Mouse (Mus musculus) splenic B cell, adult 2 months (primary cell): ENCODE results near the gene Tctex1d1.

Experiments
- DNase-seq: peaks from one replicate; pipeline ENCODE4 v3.0.0-alpha.2; 2011; ENCODE audit warnings: low read depth, low spot score
- H3K27me3 ChIP-seq: 2 replicates; pipeline ENCODE4 v1.6.1; 2012; ENCODE audit warnings: mild to moderate bottlenecking, low read length, moderate library complexity, mixed read lengths; ENCODE audit not compliant: control insufficient read depth, poor library complexity, insufficient read depth, severe bottlenecking
- H3K36me3 ChIP-seq: 2 replicates; pipeline ENCODE4 v1.6.1; 2012; ENCODE audit warnings: mild to moderate bottlenecking, low read length, moderate library complexity, mixed read lengths; ENCODE audit not compliant: control insufficient read depth, poor library complexity, insufficient read depth, severe bottlenecking

The Tctex1d1 gene

GRCm38 (mm10) chr4:102976290-102977275, 1.8 kb upstream of the Tctex1d1 start:
- Histone ChIP-seq H3K27me3 (no peaks in the 10 kb centered on the region), H3K36me3 (no peaks in the 10 kb centered on the region)
- no peak for DNase-seq

GRCm38 (mm10) chr4:102977778-102978321, 556 bp upstream of the Tctex1d1 start:
- Histone ChIP-seq H3K27me3 (no peaks in the 10 kb centered on the region), H3K36me3 (no peaks in the 10 kb centered on the region)
- DNase-seq, result no peak

GRCm38 (mm10) chr4:102979385-102979784, 979 bp downstream of the Tctex1d1 start:
- no peaks in the 10 kb centered on the region for H3K36me3 ChIP-seq
- H3K27me3 ChIP-seq, result no peaks in the 10 kb centered on the region
- DNase-seq, result peak; percentile 22

GRCm38 (mm10) chr4:102981709-102982108, 3.3 kb downstream of the Tctex1d1 start:
- Histone ChIP-seq H3K36me3 (no peaks in the 10 kb centered on the region), H3K27me3 (no peaks in the 10 kb centered on the region)
- no peak for DNase-seq

GRCm38 (mm10) chr4:102986173-102986572, 7.8 kb downstream of the Tctex1d1 start:
- Histone ChIP-seq H3K27me3 (no peaks in the 10 kb centered on the region), H3K36me3 (no peaks in the 10 kb centered on the region)
- peak; percentile 29 for DNase-seq

GRCm38 (mm10) chr4:102986917-102987316, 8.5 kb downstream of the Tctex1d1 start:
- no peaks in the 10 kb centered on the region for H3K27me3 ChIP-seq
- H3K36me3 ChIP-seq, result no peaks in the 10 kb centered on the region
- peak; percentile 79 for DNase-seq

GRCm38 (mm10) chr4:102987325-102987724, 8.9 kb downstream of the Tctex1d1 start:
- Histone ChIP-seq H3K36me3 (no peaks in the 10 kb centered on the region), H3K27me3 (no peaks in the 10 kb centered on the region)
- DNase-seq, result no peak

- H3K27me3 ChIP-seq, result no peaks in the 10 kb centered on the region
- no peaks in the 10 kb centered on the region for H3K36me3 ChIP-seq
- DNase-seq, result no peak
Observed at GRCm38 (mm10) chr4:102987756-102988155, 9.3 kb downstream of the Tctex1d1 start.

- DNase-seq, result no peak
- Histone ChIP-seq H3K36me3 (no peaks in the 10 kb centered on the region), H3K27me3 (no peaks in the 10 kb centered on the region; the same call in 1 of the 2 replicates)
Observed at GRCm38 (mm10) chr4:102988526-102988925, 10.1 kb downstream of the Tctex1d1 start.

- Histone ChIP-seq H3K36me3 (no peaks in the 10 kb centered on the region), H3K27me3 (no peaks in the 10 kb centered on the region; the same call in 1 of the 2 replicates)
- DNase-seq, result no peak
Observed at GRCm38 (mm10) chr4:102989391-102989790, 11.0 kb downstream of the Tctex1d1 start.

GRCm38 (mm10) chr4:102990016-102990415, 11.6 kb downstream of the Tctex1d1 start:
- no peak for DNase-seq

GRCm38 (mm10) chr4:102990595-102991340, 12.4 kb downstream of the Tctex1d1 start:
- no peak for DNase-seq
- Histone ChIP-seq H3K27me3 (no peaks in the 10 kb centered on the region; the same call in 1 of the 2 replicates), H3K36me3 (no peaks in the 10 kb centered on the region)

More at GRCm38 (mm10) chr4:102990016-102990415, 11.6 kb downstream of the Tctex1d1 start:
- Histone ChIP-seq H3K27me3 (no peaks in the 10 kb centered on the region; the same call in 1 of the 2 replicates), H3K36me3 (no peaks in the 10 kb centered on the region)

GRCm38 (mm10) chr4:102991685-102992084, 13.3 kb downstream of the Tctex1d1 start:
- no peaks in the 10 kb centered on the region; the same call in 1 of the 2 replicates for H3K27me3 ChIP-seq
- H3K36me3 ChIP-seq, result no peaks in the 10 kb centered on the region
- DNase-seq, result no peak

- H3K27me3 ChIP-seq, result no peaks in the 10 kb centered on the region
- DNase-seq, result no peak
- H3K36me3 ChIP-seq, result no peaks in the 10 kb centered on the region
Observed at GRCm38 (mm10) chr4:103004681-103005080, 26.3 kb downstream of the Tctex1d1 start.
